Comparison of ENCODE assay signal across 9 mouse cellular contexts in the genomic region with DNA sequence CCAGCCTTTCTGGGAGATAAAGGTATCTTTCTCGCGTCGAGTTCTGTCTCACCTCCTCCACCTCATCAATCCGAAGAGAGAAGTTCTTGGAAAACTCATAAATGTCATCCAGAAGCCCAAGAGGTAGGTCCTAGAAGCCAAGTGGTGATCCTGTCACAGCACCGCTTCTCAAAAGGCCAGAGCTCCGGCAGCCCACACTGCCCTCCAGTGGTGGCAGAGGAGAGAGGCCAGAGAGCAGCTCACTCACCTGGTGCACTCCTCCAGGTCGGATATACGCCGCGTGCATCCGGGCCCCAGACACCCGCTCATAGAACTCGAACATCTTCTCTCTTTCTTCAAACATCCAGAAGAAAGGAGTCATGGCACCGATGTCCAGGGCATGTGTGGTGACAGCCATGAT. TPM values are rescaled to one million over a fixed set of nuclear protein-coding genes. Genes with fewer than 3 reads are reported as not detected.
A peak's percentile ranks its signal among the peaks of the same experiment; 100 is the strongest.
DNase-seq lines count a peak whose midpoint lies in the region; ATAC-seq and TF ChIP-seq lines count a peak whose summit lies in the region.
"Had no signal": no experiment of that assay in that cellular context is flagged by ENCODE, and none has a peak within 500 bp of the region (broad histone marks: within the 10 kb centered on the region; RNA-seq: fewer than 3 reads in every experiment).

No protein-coding gene starts in this region.

- intact Hi-C loops in gastrocnemius, postnatal 14 days (cut with DNase I; ENCODE audit: low total_unique reads): no loop called here

- no peak overlapping the region for H3K27ac ChIP-seq in hindbrain, embryonic 14.5 days
- no peak overlapping the region for H3K27ac ChIP-seq in hindbrain, embryonic 16.5 days (ENCODE audit: low read depth, low read length)
- H3K27ac ChIP-seq in liver, embryonic 11.5 days (ENCODE audit: low read depth, low read length): no peak overlapping the region
- H3K27ac ChIP-seq in olfactory bulb, adult 2 months (ENCODE audit: insufficient read depth, low read depth, low read length): no peak overlapping the region
- H3K27ac ChIP-seq: midbrain, embryonic 12.5 days had no signal

- TF ChIP-seq POLR2A in olfactory bulb, adult 2 months (IDR thresholded peaks at IDR 0.05; ENCODE audit: insufficient read depth, low read depth, low read length): no peak

- TF ChIP-seq CTCF in olfactory bulb, adult 2 months (IDR thresholded peaks at IDR 0.05; ENCODE audit: insufficient read depth, low read depth, low read length): peak; percentile 56

- no peaks in the 10 kb centered on the region for H3K9me3 ChIP-seq in hindbrain, embryonic 14.5 days (ENCODE audit: control insufficient read depth, low read length)
- H3K9me3 ChIP-seq in hindbrain, embryonic 16.5 days (ENCODE audit: control insufficient read depth, low read length): no peaks in the 10 kb centered on the region
- H3K9me3 ChIP-seq in liver, embryonic 11.5 days (ENCODE audit: control insufficient read depth, low read length): no peaks in the 10 kb centered on the region
- H3K9me3 ChIP-seq: midbrain, embryonic 12.5 days had no signal

- H3K9ac ChIP-seq in hindbrain, embryonic 14.5 days: no peak overlapping the region
- H3K9ac ChIP-seq in hindbrain, embryonic 16.5 days (ENCODE audit: low read depth, low read length): no peak overlapping the region
- no peak overlapping the region for H3K9ac ChIP-seq in liver, embryonic 11.5 days (ENCODE audit: low read depth, low read length)
- H3K9ac ChIP-seq: midbrain, embryonic 12.5 days had no signal

- H3K36me3 ChIP-seq in hindbrain, embryonic 14.5 days (replicated peaks; ENCODE audit: control insufficient read depth, insufficient read depth): peaks cover 99% of the 10 kb centered on the region
- H3K36me3 ChIP-seq in hindbrain, embryonic 16.5 days (ENCODE audit: control insufficient read depth, insufficient read depth, low read length): peaks cover 66% of the 10 kb centered on the region
- peaks cover 68% of the 10 kb centered on the region for H3K36me3 ChIP-seq in liver, embryonic 11.5 days (ENCODE audit: control insufficient read depth, insufficient read depth, low read length)

- no peak overlapping the region for H3K4me3 ChIP-seq in hindbrain, embryonic 14.5 days (replicated peaks; ENCODE audit: low read length)
- H3K4me3 ChIP-seq in hindbrain, embryonic 16.5 days (ENCODE audit: low read length): no peak overlapping the region
- no peak overlapping the region for H3K4me3 ChIP-seq in liver, embryonic 11.5 days (ENCODE audit: low read depth, low read length)
- no peak overlapping the region for H3K4me3 ChIP-seq in olfactory bulb, adult 2 months (ENCODE audit: insufficient read depth, low read depth, low read length)
- H3K4me3 ChIP-seq: midbrain, embryonic 12.5 days had no signal

- 70% methylated on average over 14 of the region's 14 CpGs for WGBS in hindbrain, embryonic 14.5 days
- WGBS in hindbrain, embryonic 16.5 days: 68% methylated on average over 14 of the region's 14 CpGs
- 72% methylated on average over 14 of the region's 14 CpGs for WGBS in liver, embryonic 11.5 days
- 70% methylated on average over 14 of the region's 14 CpGs for WGBS in olfactory bulb, adult 2 months

- ATAC-seq in hindbrain, embryonic 14.5 days (ENCODE audit: low FRiP score): no peak
- no peak for ATAC-seq in hindbrain, embryonic 16.5 days
- peak; percentile 60 for ATAC-seq in CD4-positive, CD25-positive, alpha-beta regulatory T cell, adult 4 months
- peak; percentile 69 for ATAC-seq in liver, embryonic 11.5 days (replicated peaks; ENCODE audit: low FRiP score)

- no peaks in the 10 kb centered on the region for H3K4me1 ChIP-seq in hindbrain, embryonic 14.5 days (replicated peaks; ENCODE audit: control insufficient read depth, insufficient read depth, low read length)
- no peaks in the 10 kb centered on the region for H3K4me1 ChIP-seq in hindbrain, embryonic 16.5 days (ENCODE audit: control insufficient read depth, insufficient read depth, low read depth, low read length)
- H3K4me1 ChIP-seq in liver, embryonic 11.5 days (replicated peaks; ENCODE audit: control insufficient read depth, insufficient read depth, low read length): peaks cover 13% of the 10 kb centered on the region
- H3K4me1 ChIP-seq in olfactory bulb, adult 2 months (ENCODE audit: control insufficient read depth, insufficient read depth, low read length): peaks cover 8% of the 10 kb centered on the region
- H3K4me1 ChIP-seq: midbrain, embryonic 12.5 days had no signal

- H3K27me3 ChIP-seq in hindbrain, embryonic 14.5 days (ENCODE audit: control insufficient read depth, insufficient read depth, low read length): no peaks in the 10 kb centered on the region
- no peaks in the 10 kb centered on the region for H3K27me3 ChIP-seq in hindbrain, embryonic 16.5 days (replicated peaks; ENCODE audit: control insufficient read depth, insufficient read depth, low read length)
- no peaks in the 10 kb centered on the region for H3K27me3 ChIP-seq in liver, embryonic 11.5 days (replicated peaks; ENCODE audit: control insufficient read depth, insufficient read depth, low read length)
- H3K27me3 ChIP-seq: midbrain, embryonic 12.5 days had no signal

- DNase-seq in hindbrain, embryonic 14.5 days (ENCODE audit: low spot score): peak; percentile 55
- peak; percentile 83 for DNase-seq in adrenal gland, adult 2 months
- DNase-seq in gastrocnemius, postnatal 14 days: peak; percentile 50
- no peak for DNase-seq in liver, embryonic 11.5 days (ENCODE audit: low spot score)
- no peak for DNase-seq in frontal cortex, postnatal 14 days (ENCODE audit: low spot score in 2 of 2)

- no peak overlapping the region for H3K4me2 ChIP-seq in hindbrain, embryonic 14.5 days (replicated peaks)
- H3K4me2 ChIP-seq in hindbrain, embryonic 16.5 days (ENCODE audit: low read length): no peak overlapping the region
- no peak overlapping the region for H3K4me2 ChIP-seq in liver, embryonic 11.5 days
- H3K4me2 ChIP-seq: midbrain, embryonic 12.5 days had no signal

RNA-seq across cellular contexts. Expression of a gene that starts 4.3 kb away (rescaled TPM):
- polyA plus RNA-seq in hindbrain, embryonic 14.5 days (2014; fragmentation: Nextera tagmentation; extraction: Ambion mirVana): 25.2 and 30.1 TPM in 2 replicates
- polyA plus RNA-seq in hindbrain, embryonic 16.5 days (2015; fragmentation: Nextera tagmentation; extraction: Ambion mirVana): 25.5 and 25.7 TPM in 2 replicates
- polyA plus RNA-seq in CD4-positive, CD25-positive, alpha-beta regulatory T cell, adult 4 months (2017; shearing (Covaris generic)): 1 to 10 TPM; 1.8 to 3.5 TPM
- total RNA-seq in adrenal gland, adult 2 months (2021): 10 to 100 TPM; 22.9 to 31.2 TPM
- 56.0 and 66.2 TPM in 2 replicates for polyA plus RNA-seq in adrenal gland, adult 2 months (2012; rRNA removed)
- total RNA-seq in gastrocnemius, postnatal 14 days (2021): 1 to 10 TPM; 6.3 to 7.1 TPM
- polyA plus RNA-seq in liver, embryonic 11.5 days (2014; fragmentation: Nextera tagmentation; extraction: Ambion mirVana): 70.9 and 83.6 TPM in 2 replicates
- polyA plus RNA-seq in olfactory bulb, adult 2 months (2012; ENCODE audit: insufficient read depth, insufficient read length, low replicate concordance, missing spikeins): not detected in 2 replicates

RNA-seq across cellular contexts. Expression of a gene that starts 11.8 kb away (rescaled TPM):
- polyA plus RNA-seq in hindbrain, embryonic 14.5 days (2014; fragmentation: Nextera tagmentation; extraction: Ambion mirVana): 3.0 and 3.7 TPM in 2 replicates
- 6.0 and 6.6 TPM in 2 replicates for polyA plus RNA-seq in hindbrain, embryonic 16.5 days (2015; fragmentation: Nextera tagmentation; extraction: Ambion mirVana)
- under 1 TPM in 1 of 2 experiments, not detected in 1; 0.13 TPM for polyA plus RNA-seq in CD4-positive, CD25-positive, alpha-beta regulatory T cell, adult 4 months (2017; shearing (Covaris generic))
- total RNA-seq in adrenal gland, adult 2 months (2021): 1 to 10 TPM; 1.1 to 1.3 TPM
- 1.7 and 2.8 TPM in 2 replicates for polyA plus RNA-seq in adrenal gland, adult 2 months (2012; rRNA removed)
- 1 to 10 TPM; 2.4 to 3.1 TPM for total RNA-seq in gastrocnemius, postnatal 14 days (2021)
- polyA plus RNA-seq in liver, embryonic 11.5 days (2014; fragmentation: Nextera tagmentation; extraction: Ambion mirVana): 1.6 and 2.0 TPM in 2 replicates
- polyA plus RNA-seq in olfactory bulb, adult 2 months (2012; ENCODE audit: insufficient read depth, insufficient read length, low replicate concordance, missing spikeins): not detected in 2 replicates

RNA-seq across cellular contexts. Expression of a gene that starts 12.7 kb away (rescaled TPM):
- polyA plus RNA-seq in hindbrain, embryonic 14.5 days (2014; fragmentation: Nextera tagmentation; extraction: Ambion mirVana): 218 and 247 TPM in 2 replicates
- polyA plus RNA-seq in hindbrain, embryonic 16.5 days (2015; fragmentation: Nextera tagmentation; extraction: Ambion mirVana): 262 and 280 TPM in 2 replicates
- polyA plus RNA-seq in CD4-positive, CD25-positive, alpha-beta regulatory T cell, adult 4 months (2017; shearing (Covaris generic)): 100 to 1,000 TPM; 115 to 119 TPM
- total RNA-seq in adrenal gland, adult 2 months (2021): 100 to 1,000 TPM; 558 to 829 TPM
- polyA plus RNA-seq in adrenal gland, adult 2 months (2012; rRNA removed): 210 and 224 TPM in 2 replicates
- total RNA-seq in gastrocnemius, postnatal 14 days (2021): 100 to 1,000 TPM; 580 to 737 TPM
- polyA plus RNA-seq in liver, embryonic 11.5 days (2014; fragmentation: Nextera tagmentation; extraction: Ambion mirVana): 256 and 262 TPM in 2 replicates
- 704 TPM in 1 of 2 replicates, not detected in the other for polyA plus RNA-seq in olfactory bulb, adult 2 months (2012; ENCODE audit: insufficient read depth, insufficient read length, low replicate concordance, missing spikeins)

RNA-seq across cellular contexts. Expression of a gene that starts 13.6 kb away (rescaled TPM):
- polyA plus RNA-seq in hindbrain, embryonic 14.5 days (2014; fragmentation: Nextera tagmentation; extraction: Ambion mirVana): 5.6 and 7.0 TPM in 2 replicates
- 5.2 and 6.5 TPM in 2 replicates for polyA plus RNA-seq in hindbrain, embryonic 16.5 days (2015; fragmentation: Nextera tagmentation; extraction: Ambion mirVana)
- polyA plus RNA-seq in CD4-positive, CD25-positive, alpha-beta regulatory T cell, adult 4 months (2017; shearing (Covaris generic)): under 1 TPM in 1 of 2 experiments, not detected in 1; 0.75 TPM
- total RNA-seq in adrenal gland, adult 2 months (2021): 10 to 100 TPM in 1 of 2 experiments, 1 to 10 TPM in 1; 4.5 to 48.6 TPM
- 7.8 TPM in 1 of 2 replicates, not detected in the other for polyA plus RNA-seq in adrenal gland, adult 2 months (2012; rRNA removed)
- total RNA-seq in gastrocnemius, postnatal 14 days (2021): not detected
- polyA plus RNA-seq in liver, embryonic 11.5 days (2014; fragmentation: Nextera tagmentation; extraction: Ambion mirVana): 2,189 and 2,339 TPM in 2 replicates
- not detected in 2 replicates for polyA plus RNA-seq in olfactory bulb, adult 2 months (2012; ENCODE audit: insufficient read depth, insufficient read length, low replicate concordance, missing spikeins)

RNA-seq across cellular contexts. Expression of a gene that starts 16.1 kb away (rescaled TPM):
- 41.2 and 47.0 TPM in 2 replicates for polyA plus RNA-seq in hindbrain, embryonic 14.5 days (2014; fragmentation: Nextera tagmentation; extraction: Ambion mirVana)
- 60.9 and 69.6 TPM in 2 replicates for polyA plus RNA-seq in hindbrain, embryonic 16.5 days (2015; fragmentation: Nextera tagmentation; extraction: Ambion mirVana)
- polyA plus RNA-seq in CD4-positive, CD25-positive, alpha-beta regulatory T cell, adult 4 months (2017; shearing (Covaris generic)): 10 to 100 TPM; 24.0 to 48.7 TPM
- total RNA-seq in adrenal gland, adult 2 months (2021): 10 to 100 TPM; 34.4 to 63.1 TPM
- polyA plus RNA-seq in adrenal gland, adult 2 months (2012; rRNA removed): 37.2 and 45.3 TPM in 2 replicates
- total RNA-seq in gastrocnemius, postnatal 14 days (2021): 10 to 100 TPM; 44.3 to 46.7 TPM
- 32.3 and 32.4 TPM in 2 replicates for polyA plus RNA-seq in liver, embryonic 11.5 days (2014; fragmentation: Nextera tagmentation; extraction: Ambion mirVana)
- polyA plus RNA-seq in olfactory bulb, adult 2 months (2012; ENCODE audit: insufficient read depth, insufficient read length, low replicate concordance, missing spikeins): not detected in 2 replicates

Comparison
In these comparisons a context has a peak if more than half of its experiments do, and no peak if none do; other contexts are left out.
1. ATAC-seq: peak in CD4-positive, CD25-positive, alpha-beta regulatory T cell, adult 4 months (single experiment) and liver, embryonic 11.5 days (single experiment); none in hindbrain, embryonic 14.5 days (single experiment) and hindbrain, embryonic 16.5 days (single experiment).
2. DNase-seq: peak in hindbrain, embryonic 14.5 days (single experiment), adrenal gland, adult 2 months (single experiment) and gastrocnemius, postnatal 14 days (single experiment); none in liver, embryonic 11.5 days (single experiment) and frontal cortex, postnatal 14 days (0 of 2).